Mouse (Mus musculus) heart, postnatal 0 days (tissue): ENCODE measurements at regions not wholly inside any gene's neighbourhood (a gene's known extent, or its start where the extent isn't known, plus 50 kb on each side); places are given as distances from the start of the nearest gene placed in this dataset.

Experiments used
- ATAC-seq: fragments of 200-750 bp; cut with Nextera tagmentation; 2 replicates; pipeline ENCODE4 v1.8.0; 2017; ENCODE audit warnings: low read depth, moderate number of reproducible peaks, moderate library complexity; ENCODE audit not compliant: insufficient read depth
- DNase-seq: peaks from one replicate; pipeline ENCODE4 v3.0.0-alpha.2; 2016; ENCODE audit warnings: low spot score
- H3K27ac ChIP-seq: fragments of 300-500 bp; sonication (generic); 2 replicates; pipeline ENCODE4 v1.5.1; 2014; ENCODE audit warnings: low read depth, mild to moderate bottlenecking
- H3K27me3 ChIP-seq: fragments of 300-500 bp; sonication (generic); 2 replicates; pipeline ENCODE4 v1.6.1; 2014; ENCODE audit warnings: low read length, mixed read lengths; ENCODE audit not compliant: control insufficient read depth, insufficient read depth
- H3K36me3 ChIP-seq: fragments of 300-500 bp; sonication (generic); replicated peaks from 2 replicates; pipeline ENCODE4 v1.6.1; 2014; ENCODE audit warnings: low read length, mixed read lengths; ENCODE audit not compliant: control insufficient read depth, insufficient read depth
- H3K4me1 ChIP-seq: fragments of 300-500 bp; sonication (generic); 2 replicates; pipeline ENCODE4 v1.6.1; 2014; ENCODE audit warnings: antibody characterized with exemption; ENCODE audit not compliant: control insufficient read depth, insufficient read depth
- H3K4me2 ChIP-seq: fragments of 300-500 bp; sonication (generic); 2 replicates; pipeline ENCODE4 v1.6.1; 2014; ENCODE audit warnings: low read depth, mild to moderate bottlenecking, low read length, moderate library complexity
- H3K4me3 ChIP-seq: fragments of 300-500 bp; sonication (generic); 2 replicates; pipeline ENCODE4 v1.5.1; 2014; ENCODE audit warnings: low read depth, low read length
- H3K9ac ChIP-seq: fragments of 300-500 bp; sonication (generic); replicated peaks from 2 replicates; pipeline ENCODE4 v1.6.1; 2014; ENCODE audit warnings: low read depth, low read length, mixed read lengths
- H3K9me3 ChIP-seq: fragments of 300-500 bp; sonication (generic); replicated peaks from 2 replicates; pipeline ENCODE4 v1.6.1; 2016; ENCODE audit warnings: low read length; ENCODE audit not compliant: control insufficient read depth
- CTCF ChIP-seq: IDR thresholded peaks from 2 replicates; pipeline ENCODE4 v1.5.1; 2016; ENCODE audit warnings: antibody characterized with exemption, control low read depth, low read depth
- EP300 ChIP-seq: IDR thresholded peaks from 2 replicates; pipeline ENCODE4 v1.6.1; 2016; ENCODE audit warnings: antibody characterized with exemption, low read depth
- WGBS: fragments of 180-500 bp; shearing (Covaris S2); extraction: QIAGEN DNeasy Blood & Tissue Kit; methylation state at CpG from one replicate; pipeline ENCODE4 v1.1.7; 2014; 5-methylcytosine and 5-hydroxymethylcytosine counted together

- 21% methylated on average over 3 of the region's 3 CpGs for WGBS
- Histone ChIP-seq H3K4me1 (peaks cover 5% of the 10 kb centered on the region), H3K4me2 (no peak overlapping the region), H3K9ac (no peak overlapping the region), H3K27ac (peak overlapping the region; percentile 28), H3K27me3 (0 out of 2 replicates have a peak, but pooled peaks cover 9% of the 10 kb centered on the region), H3K36me3 (no peaks in the 10 kb centered on the region), H3K9me3 (no peaks in the 10 kb centered on the region), H3K4me3 (no peak overlapping the region)
- DNase-seq (no peak), ATAC-seq (peak; percentile 39; the same call in 1 of the 2 replicates)
- TF ChIP-seq EP300 (0 out of 2 replicates have a peak, but pooled peaks have one; percentile 60), CTCF (no peak)
These were observed 51.8 kb upstream of the Vash1 start for GRCm38 (mm10) chr12:86626684-86627083.

DNA sequence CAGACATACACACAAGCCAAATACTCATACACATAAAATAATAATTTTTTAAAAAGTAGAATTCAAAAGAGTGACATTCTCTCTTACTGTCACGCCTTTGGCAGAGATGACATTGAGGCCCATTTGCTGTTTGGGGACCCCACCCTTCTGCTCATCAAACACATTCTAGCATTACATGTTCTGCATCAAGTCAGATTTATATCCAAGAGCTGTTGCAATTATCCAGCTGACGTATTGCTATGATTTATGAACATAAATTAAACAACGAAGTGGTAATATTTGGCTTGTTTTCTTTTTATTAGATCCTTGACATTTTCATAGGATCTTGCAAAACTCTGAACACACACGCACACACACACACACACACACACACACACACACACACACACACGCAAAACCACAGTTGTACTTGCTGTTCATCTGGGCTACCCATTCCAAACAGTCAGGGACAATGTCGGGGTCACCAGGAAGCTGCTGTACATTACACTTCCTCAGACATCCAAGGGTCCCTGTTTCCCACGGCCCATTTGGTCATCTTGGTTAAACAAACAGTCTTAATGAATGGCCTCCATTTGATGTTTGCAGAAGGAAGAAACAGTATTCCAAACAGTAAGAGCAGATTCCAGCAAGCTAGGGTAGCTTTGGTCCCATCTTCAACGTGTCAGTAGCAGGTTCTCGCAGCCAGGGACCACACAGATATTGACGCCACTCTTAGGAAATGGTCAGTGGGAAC lies 50.3 kb upstream of the Vash1 start:
- H3K9ac ChIP-seq, result no peak overlapping the region
- no peak overlapping the region for H3K4me3 ChIP-seq
- DNase-seq, result no peak
- 0 out of 2 replicates have a peak, but pooled peaks cover 9% of the 10 kb centered on the region for H3K27me3 ChIP-seq
- H3K4me2 ChIP-seq, result no peak overlapping the region
- 67% methylated on average over 10 of the region's 10 CpGs for WGBS
- TF ChIP-seq CTCF (no peak), EP300 (no peak)
- peaks cover 5% of the 10 kb centered on the region for H3K4me1 ChIP-seq
- no peak for ATAC-seq
- no peaks in the 10 kb centered on the region for H3K9me3 ChIP-seq
- H3K36me3 ChIP-seq, result no peaks in the 10 kb centered on the region
- no peak overlapping the region for H3K27ac ChIP-seq
